Mouse (Mus musculus) monocyte, adult 2 months (primary cell): ENCODE measurements at regions not wholly inside any gene's neighbourhood (a gene's known extent, or its start where the extent isn't known, plus 50 kb on each side); places are given as distances from the start of the nearest gene placed in this dataset.

Source experiments
- DNase-seq, 2 experiments: peaks; one replicate each; pipeline ENCODE4 v3.0.0; 2022; ENCODE audit warnings: low spot score in 2 of 2, low read depth in 1 of 2

- DNase-seq, result no peak
These were observed 111.0 kb downstream of the Slc38a4 start for GRCm38 (mm10) chr15:96944741-96945140.

- DNase-seq, result no peak
These were observed 113.1 kb downstream of the Slc38a4 start for GRCm38 (mm10) chr15:96942651-96943050.

- no peak for DNase-seq
These were observed 117.3 kb downstream of the Slc38a4 start for GRCm38 (mm10) chr15:96938406-96938805.

GRCm38 (mm10) chr15:96937623-96938022, 118.1 kb downstream of the Slc38a4 start:
- DNase-seq, result no peak

GRCm38 (mm10) chr15:96936705-96937346, 118.9 kb downstream of the Slc38a4 start:
- peak; percentile 69 to 75 for DNase-seq

GRCm38 (mm10) chr15:96936216-96936615, 119.5 kb downstream of the Slc38a4 start:
- no peak for DNase-seq

GRCm38 (mm10) chr15:96933451-96933850, 122.3 kb downstream of the Slc38a4 start:
- no peak for DNase-seq

- no peak for DNase-seq
These were observed 125.2 kb downstream of the Slc38a4 start for GRCm38 (mm10) chr15:96930531-96930930.

- DNase-seq, result no peak
These were observed 126.0 kb downstream of the Slc38a4 start for GRCm38 (mm10) chr15:96929788-96930187.

GRCm38 (mm10) chr15:96928692-96929091, 127.1 kb downstream of the Slc38a4 start:
- no peak for DNase-seq

- DNase-seq, result no peak
These were observed 128.1 kb downstream of the Slc38a4 start for GRCm38 (mm10) chr15:96927674-96928073.

- DNase-seq, result no peak
These were observed 129.1 kb downstream of the Slc38a4 start for GRCm38 (mm10) chr15:96926660-96927059.

- no peak for DNase-seq
These were observed 139.2 kb downstream of the Slc38a4 start for GRCm38 (mm10) chr15:96916586-96916985.

GRCm38 (mm10) chr15:96915544-96915943, 140.2 kb downstream of the Slc38a4 start:
- no peak for DNase-seq

- no peak for DNase-seq
These were observed 140.8 kb downstream of the Slc38a4 start for GRCm38 (mm10) chr15:96914988-96915387.

- no peak for DNase-seq
These were observed 150.2 kb downstream of the Slc38a4 start for GRCm38 (mm10) chr15:96905520-96905919.

- DNase-seq, result no peak
These were observed 152.3 kb downstream of the Slc38a4 start for GRCm38 (mm10) chr15:96903461-96903860.

GRCm38 (mm10) chr15:96902781-96903180, 153.0 kb downstream of the Slc38a4 start:
- DNase-seq, result no peak

GRCm38 (mm10) chr15:96901616-96902015, 154.1 kb downstream of the Slc38a4 start:
- no peak for DNase-seq

GRCm38 (mm10) chr15:96898285-96898684, 157.5 kb downstream of the Slc38a4 start:
- DNase-seq, result no peak

- DNase-seq, result no peak
These were observed 170.9 kb downstream of the Slc38a4 start for GRCm38 (mm10) chr15:96884901-96885300.

GRCm38 (mm10) chr15:96883754-96884153, 172.0 kb downstream of the Slc38a4 start:
- no peak for DNase-seq

GRCm38 (mm10) chr15:96882211-96882610, 173.5 kb downstream of the Slc38a4 start:
- DNase-seq, result no peak
